Mouse (Mus musculus): ENCODE results near the gene Tmprss6. TPM values are rescaled to one million over a fixed set of nuclear protein-coding genes. Genes with fewer than 3 reads are reported as not detected.

Gene Tmprss6
- polyA plus RNA-seq, 1 experiment: 0.39 TPM

- no peak for DNase-seq
- Histone ChIP-seq H3K27me3 (ENCODE audit: control insufficient read depth, insufficient read depth, low read length) (no peaks in the 10 kb centered on the region), H3K36me3 (ENCODE audit: control insufficient read depth, insufficient read depth, low read length) (no peaks in the 10 kb centered on the region), H3K4me3 (ENCODE audit: control insufficient read depth, insufficient read depth, low read length) (no peak overlapping the region), H3K27ac (ENCODE audit: control insufficient read depth, insufficient read depth, low read length) (no peak overlapping the region), H3K4me1 (replicated peaks; ENCODE audit: control insufficient read depth, insufficient read depth, low read length) (0 out of 2 replicates have a peak, but pooled peaks cover 3% of the 10 kb centered on the region)
- TF ChIP-seq CTCF (IDR thresholded peaks at IDR 0.05; ENCODE audit: borderline replicate concordance, control insufficient read depth, extremely low read depth, insufficient read depth, low read length, poor library complexity) (no peak), POLR2A (IDR thresholded peaks at IDR 0.05; ENCODE audit: control insufficient read depth, extremely low read depth, insufficient read depth, low read length, poor library complexity) (no peak)
- 65% methylated on average over 18 of the region's 18 CpGs for WGBS
Observed at GRCm38 (mm10) chr15:78502437-78503132, 34.2 kb upstream of the Tmprss6 start.

GRCm38 (mm10) chr15:78494968-78495406 lies 26.6 kb upstream of the Tmprss6 start, which contains the start of gene Il2rb:
Gene Il2rb (minus strand): TSS chr15:78495271.
- DNase-seq: peak; percentile 40
- H3K27me3 ChIP-seq (ENCODE audit: control insufficient read depth, insufficient read depth, low read length): no peaks in the 10 kb centered on the region
- H3K36me3 ChIP-seq (ENCODE audit: control insufficient read depth, insufficient read depth, low read length): no peaks in the 10 kb centered on the region
- TF ChIP-seq POLR2A (IDR thresholded peaks at IDR 0.05; ENCODE audit: control insufficient read depth, extremely low read depth, insufficient read depth, low read length, poor library complexity) (no peak), CTCF (IDR thresholded peaks at IDR 0.05; ENCODE audit: borderline replicate concordance, control insufficient read depth, extremely low read depth, insufficient read depth, low read length, poor library complexity) (no peak)
- peak within 1 kb of the TSS; percentile 32 for H3K4me3 ChIP-seq (ENCODE audit: control insufficient read depth, insufficient read depth, low read length)
- 51% methylated on average over 11 of the region's 11 CpGs for WGBS
- H3K27ac ChIP-seq (ENCODE audit: control insufficient read depth, insufficient read depth, low read length): peak within 1 kb of the TSS; percentile 7; the same call in 1 of the 2 replicates
- peaks cover 24% of the 10 kb centered on the region for H3K4me1 ChIP-seq (replicated peaks; ENCODE audit: control insufficient read depth, insufficient read depth, low read length)

GRCm38 (mm10) chr15:78493401-78494010 lies 25.1 kb upstream of the Tmprss6 start:
- H3K27me3 ChIP-seq (ENCODE audit: control insufficient read depth, insufficient read depth, low read length): no peaks in the 10 kb centered on the region
- no peaks in the 10 kb centered on the region for H3K36me3 ChIP-seq (ENCODE audit: control insufficient read depth, insufficient read depth, low read length)
- 64% methylated on average over 10 of the region's 10 CpGs for WGBS
- peaks cover 24% of the 10 kb centered on the region for H3K4me1 ChIP-seq (replicated peaks; ENCODE audit: control insufficient read depth, insufficient read depth, low read length)
- H3K4me3 ChIP-seq (ENCODE audit: control insufficient read depth, insufficient read depth, low read length): peak overlapping the region; percentile 32
- no peak for DNase-seq
- TF ChIP-seq CTCF (IDR thresholded peaks at IDR 0.05; ENCODE audit: borderline replicate concordance, control insufficient read depth, extremely low read depth, insufficient read depth, low read length, poor library complexity) (no peak), POLR2A (IDR thresholded peaks at IDR 0.05; ENCODE audit: control insufficient read depth, extremely low read depth, insufficient read depth, low read length, poor library complexity) (no peak)
- H3K27ac ChIP-seq (ENCODE audit: control insufficient read depth, insufficient read depth, low read length): no peak overlapping the region

- H3K36me3 ChIP-seq (ENCODE audit: control insufficient read depth, insufficient read depth, low read length): no peaks in the 10 kb centered on the region
- H3K4me3 ChIP-seq (ENCODE audit: control insufficient read depth, insufficient read depth, low read length): no peak overlapping the region
- no peak overlapping the region for H3K27ac ChIP-seq (ENCODE audit: control insufficient read depth, insufficient read depth, low read length)
- no peak for TF ChIP-seq POLR2A (IDR thresholded peaks at IDR 0.05; ENCODE audit: control insufficient read depth, extremely low read depth, insufficient read depth, low read length, poor library complexity)
- TF ChIP-seq CTCF (IDR thresholded peaks at IDR 0.05; ENCODE audit: borderline replicate concordance, control insufficient read depth, extremely low read depth, insufficient read depth, low read length, poor library complexity): no peak
- 94% methylated on average over 3 of the region's 3 CpGs for whole genome bisulfite sequencing
- H3K27me3 ChIP-seq (ENCODE audit: control insufficient read depth, insufficient read depth, low read length): no peaks in the 10 kb centered on the region
- peaks cover 21% of the 10 kb centered on the region for H3K4me1 ChIP-seq (replicated peaks; ENCODE audit: control insufficient read depth, insufficient read depth, low read length)
- no peak for DNase-seq
Observed at GRCm38 (mm10) chr15:78491301-78491700, 22.9 kb upstream of the Tmprss6 start.

GRCm38 (mm10) chr15:78489906-78490305 lies 21.5 kb upstream of the Tmprss6 start:
- DNase-seq: no peak
- Histone ChIP-seq H3K27me3 (ENCODE audit: control insufficient read depth, insufficient read depth, low read length) (no peaks in the 10 kb centered on the region), H3K27ac (ENCODE audit: control insufficient read depth, insufficient read depth, low read length) (no peak overlapping the region), H3K4me3 (ENCODE audit: control insufficient read depth, insufficient read depth, low read length) (no peak overlapping the region), H3K36me3 (ENCODE audit: control insufficient read depth, insufficient read depth, low read length) (no peaks in the 10 kb centered on the region), H3K4me1 (replicated peaks; ENCODE audit: control insufficient read depth, insufficient read depth, low read length) (peaks cover 17% of the 10 kb centered on the region)
- TF ChIP-seq POLR2A (IDR thresholded peaks at IDR 0.05; ENCODE audit: control insufficient read depth, extremely low read depth, insufficient read depth, low read length, poor library complexity) (no peak), CTCF (IDR thresholded peaks at IDR 0.05; ENCODE audit: borderline replicate concordance, control insufficient read depth, extremely low read depth, insufficient read depth, low read length, poor library complexity) (no peak)
- 86% methylated on average over 8 of the region's 8 CpGs for WGBS

- no peak overlapping the region for H3K4me3 ChIP-seq (ENCODE audit: control insufficient read depth, insufficient read depth, low read length)
- 96% methylated on average over 3 of the region's 3 CpGs for WGBS
- peaks cover 11% of the 10 kb centered on the region; the same call in 1 of the 2 replicates for H3K4me1 ChIP-seq (replicated peaks; ENCODE audit: control insufficient read depth, insufficient read depth, low read length)
- DNase-seq: no peak
- no peaks in the 10 kb centered on the region for H3K27me3 ChIP-seq (ENCODE audit: control insufficient read depth, insufficient read depth, low read length)
- H3K27ac ChIP-seq (ENCODE audit: control insufficient read depth, insufficient read depth, low read length): no peak overlapping the region
- TF ChIP-seq POLR2A (IDR thresholded peaks at IDR 0.05; ENCODE audit: control insufficient read depth, extremely low read depth, insufficient read depth, low read length, poor library complexity): no peak
- TF ChIP-seq CTCF (IDR thresholded peaks at IDR 0.05; ENCODE audit: borderline replicate concordance, control insufficient read depth, extremely low read depth, insufficient read depth, low read length, poor library complexity): no peak
- no peaks in the 10 kb centered on the region for H3K36me3 ChIP-seq (ENCODE audit: control insufficient read depth, insufficient read depth, low read length)
Observed at GRCm38 (mm10) chr15:78489248-78489647, 20.8 kb upstream of the Tmprss6 start.
